Mouse (Mus musculus): ENCODE results near the gene Id2.

DNA sequence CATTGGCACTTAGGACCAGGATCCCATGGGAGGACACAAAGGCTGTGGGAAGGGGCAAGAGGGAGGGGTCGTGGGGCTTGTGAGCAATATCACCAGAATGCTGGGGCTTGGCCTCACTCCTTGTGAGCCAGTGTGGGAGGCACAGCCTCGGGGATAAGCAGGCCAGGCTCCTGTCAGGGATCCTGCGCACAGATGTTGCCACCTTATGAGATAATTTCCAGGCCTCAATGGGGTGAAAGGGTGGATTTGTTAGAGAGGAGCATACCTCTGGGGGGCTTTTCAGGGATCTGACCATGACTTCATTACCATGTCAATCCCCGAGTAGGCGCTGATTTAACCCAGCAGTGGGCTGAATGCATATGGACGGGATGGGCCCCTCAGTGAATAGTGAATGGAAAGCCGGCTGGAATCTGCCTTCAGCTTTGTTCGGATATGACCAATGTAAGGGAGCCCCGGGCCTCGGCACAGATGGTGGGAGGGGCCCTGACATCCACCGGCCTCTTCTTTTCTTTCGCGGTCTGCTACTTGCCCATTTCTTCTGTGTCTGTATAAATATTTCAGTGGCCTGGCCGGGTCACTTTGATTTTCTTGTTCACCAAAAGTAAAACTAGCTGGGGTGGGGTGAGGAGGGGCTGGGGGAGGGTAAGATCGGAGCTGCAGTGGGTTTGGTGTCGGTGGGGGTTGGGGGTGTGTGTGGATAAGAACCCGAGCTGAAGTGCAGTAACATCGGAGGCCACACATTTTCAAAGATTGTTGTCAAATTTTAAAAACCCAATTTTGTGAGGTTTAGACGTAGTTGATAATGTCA lies 27.7 kb upstream of the Id2 start:
- no peak for TF ChIP-seq CTCF (IDR thresholded peaks at IDR 0.05)
- no peak for TF ChIP-seq EP300 (IDR thresholded peaks at IDR 0.05)
